Mouse (Mus musculus): ENCODE results near the gene Zfp553. TPM values are rescaled to one million over a fixed set of nuclear protein-coding genes. Genes with fewer than 3 reads are reported as not detected.
A peak's percentile ranks its signal among the peaks of the same experiment; 100 is the strongest.

Zfp553 gene
- polyA plus RNA-seq, 1 experiment from 2014 or later, result 15.7 TPM

- Histone ChIP-seq H3K4me2 (replicated peaks; ENCODE audit: low read depth, low read length) (no peak overlapping the region), H3K36me3 (ENCODE audit: insufficient read depth, low read length) (peaks cover 5% of the 10 kb centered on the region; the same call in 1 of the 2 replicates), H3K4me1 (ENCODE audit: insufficient read depth, low read depth, low read length) (no peaks in the 10 kb centered on the region), H3K27ac (ENCODE audit: low read length) (no peak overlapping the region), H3K4me3 (ENCODE audit: low read depth, low read length) (no peak overlapping the region), H3K27me3 (replicated peaks; ENCODE audit: insufficient read depth, low read length) (no peaks in the 10 kb centered on the region), H3K9ac (replicated peaks; ENCODE audit: low read depth) (no peak overlapping the region), H3K9me3 (ENCODE audit: low read length) (no peaks in the 10 kb centered on the region)
- no peak for DNase-seq (ENCODE audit: low spot score)
- TF ChIP-seq EP300 (IDR thresholded peaks at IDR 0.05), result no peak
- TF ChIP-seq CTCF (IDR thresholded peaks at IDR 0.05), result no peak
- 71% methylated on average over 17 of the region's 17 CpGs for WGBS
- no peak for ATAC-seq
Measured at GRCm38 (mm10) chr7:127188305-127189276, 44.3 kb upstream of the Zfp553 start.

GRCm38 (mm10) chr7:127190672-127191071 is 42.2 kb upstream of the Zfp553 start:
- TF ChIP-seq EP300 (IDR thresholded peaks at IDR 0.05) (no peak), CTCF (IDR thresholded peaks at IDR 0.05) (no peak)
- DNase-seq (ENCODE audit: low spot score) (no peak), ATAC-seq (no peak)
- 79% methylated on average over 6 of the region's 6 CpGs for WGBS
- no peak overlapping the region for H3K4me3 ChIP-seq (ENCODE audit: low read depth, low read length)
- no peak overlapping the region for H3K4me2 ChIP-seq (replicated peaks; ENCODE audit: low read depth, low read length)
- peaks cover 3% of the 10 kb centered on the region; the same call in 1 of the 2 replicates for H3K4me1 ChIP-seq (ENCODE audit: insufficient read depth, low read depth, low read length)
- no peaks in the 10 kb centered on the region for H3K27me3 ChIP-seq (replicated peaks; ENCODE audit: insufficient read depth, low read length)
- no peaks in the 10 kb centered on the region for H3K9me3 ChIP-seq (ENCODE audit: low read length)
- no peak overlapping the region for H3K9ac ChIP-seq (replicated peaks; ENCODE audit: low read depth)
- H3K27ac ChIP-seq (ENCODE audit: low read length), result no peak overlapping the region
- peaks cover 5% of the 10 kb centered on the region; the same call in 1 of the 2 replicates for H3K36me3 ChIP-seq (ENCODE audit: insufficient read depth, low read length)

- 90% methylated on average over 5 of the region's 5 CpGs for WGBS
- TF ChIP-seq CTCF (IDR thresholded peaks at IDR 0.05) (no peak), EP300 (IDR thresholded peaks at IDR 0.05) (no peak)
Measured at GRCm38 (mm10) chr7:127192989-127193388, 39.9 kb upstream of the Zfp553 start.

DNA sequence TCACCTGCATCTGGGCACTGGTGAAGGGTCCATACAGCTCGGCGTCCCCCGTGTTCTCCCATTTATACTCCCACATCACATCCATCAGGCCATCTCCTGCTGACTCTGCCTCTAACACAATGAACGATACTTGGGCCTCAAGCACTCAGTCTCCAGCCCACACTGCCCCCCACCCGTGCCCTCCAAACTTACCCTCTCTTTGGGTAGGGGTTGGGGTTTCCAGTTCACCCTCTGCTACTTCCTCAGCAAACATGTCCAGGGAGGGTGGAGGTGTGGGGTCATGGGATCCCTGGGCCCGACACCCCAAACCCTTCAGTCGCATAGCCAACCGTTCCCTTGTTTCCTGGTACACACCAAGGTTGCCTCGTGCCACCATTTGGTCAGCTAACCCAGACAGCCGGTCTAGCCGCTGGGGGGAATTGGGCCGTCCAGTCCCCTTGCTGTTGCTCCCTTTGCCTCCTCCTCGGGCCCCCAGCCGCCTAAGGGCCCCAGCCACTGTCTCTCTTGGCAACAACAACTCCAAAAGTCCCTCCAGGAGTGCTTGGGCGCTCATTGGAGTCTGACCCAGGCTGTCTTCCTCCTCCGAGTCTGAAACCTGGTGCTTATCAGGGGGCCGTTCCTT is 38.7 kb upstream of the Zfp553 start:
- Histone ChIP-seq H3K4me3 (ENCODE audit: low read depth, low read length) (no peak overlapping the region), H3K27ac (ENCODE audit: low read length) (no peak overlapping the region), H3K27me3 (replicated peaks; ENCODE audit: insufficient read depth, low read length) (no peaks in the 10 kb centered on the region)

More at GRCm38 (mm10) chr7:127192989-127193388, 39.9 kb upstream of the Zfp553 start:
- H3K4me1 ChIP-seq (ENCODE audit: insufficient read depth, low read depth, low read length), result peaks cover 3% of the 10 kb centered on the region; the same call in 1 of the 2 replicates
- no peak overlapping the region for H3K9ac ChIP-seq (replicated peaks; ENCODE audit: low read depth)
- no peak overlapping the region for H3K4me3 ChIP-seq (ENCODE audit: low read depth, low read length)
- H3K4me2 ChIP-seq (replicated peaks; ENCODE audit: low read depth, low read length), result no peak overlapping the region
- no peaks in the 10 kb centered on the region for H3K9me3 ChIP-seq (ENCODE audit: low read length)
- H3K36me3 ChIP-seq (ENCODE audit: insufficient read depth, low read length), result peaks cover 5% of the 10 kb centered on the region; the same call in 1 of the 2 replicates
- no peak for DNase-seq (ENCODE audit: low spot score)
- H3K27me3 ChIP-seq (replicated peaks; ENCODE audit: insufficient read depth, low read length), result no peaks in the 10 kb centered on the region
- no peak overlapping the region for H3K27ac ChIP-seq (ENCODE audit: low read length)
- ATAC-seq, result no peak

DNA sequence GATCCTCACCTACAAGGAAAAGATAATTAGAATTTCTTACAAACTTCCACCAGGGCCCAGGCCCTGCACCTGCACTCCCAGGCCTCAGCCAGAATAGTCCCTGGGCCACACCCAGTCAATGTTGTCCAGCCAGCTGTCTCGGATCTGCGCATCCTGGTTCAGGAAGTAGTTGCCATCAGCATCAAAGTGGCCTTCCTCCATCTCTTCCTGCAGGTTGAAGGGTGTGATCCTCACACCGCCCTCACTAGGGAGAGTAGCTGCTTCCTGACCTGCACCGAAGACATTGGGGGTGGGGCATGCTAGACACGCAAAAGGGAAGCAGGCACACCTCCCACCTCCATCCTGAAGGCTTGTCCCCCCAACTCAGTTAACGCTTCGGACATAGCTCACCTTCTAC is 38.2 kb upstream of the Zfp553 start:
- Histone ChIP-seq H3K36me3 (ENCODE audit: insufficient read depth, low read length) (peaks cover 22% of the 10 kb centered on the region; the same call in 1 of the 2 replicates), H3K4me2 (replicated peaks; ENCODE audit: low read depth, low read length) (peak overlapping the region; percentile 73), H3K9me3 (ENCODE audit: low read length) (no peaks in the 10 kb centered on the region), H3K9ac (replicated peaks; ENCODE audit: low read depth) (0 out of 2 replicates have a peak overlapping the region, but pooled peaks have one; percentile 1), H3K27ac (ENCODE audit: low read length) (no peak overlapping the region), H3K4me3 (ENCODE audit: low read depth, low read length) (no peak overlapping the region), H3K4me1 (ENCODE audit: insufficient read depth, low read depth, low read length) (peaks cover 3% of the 10 kb centered on the region; the same call in 1 of the 2 replicates), H3K27me3 (replicated peaks; ENCODE audit: insufficient read depth, low read length) (no peaks in the 10 kb centered on the region)
- no peak for TF ChIP-seq CTCF (IDR thresholded peaks at IDR 0.05)
- TF ChIP-seq EP300 (IDR thresholded peaks at IDR 0.05), result no peak
- ATAC-seq (no peak), DNase-seq (ENCODE audit: low spot score) (no peak)
- 47% methylated on average over 7 of the region's 7 CpGs for WGBS

More for the DNA sequence above, 38.7 kb upstream of the Zfp553 start:
- no peak for TF ChIP-seq CTCF (IDR thresholded peaks at IDR 0.05)
- TF ChIP-seq EP300 (IDR thresholded peaks at IDR 0.05), result no peak
- WGBS, result 88% methylated on average over 17 of the region's 17 CpGs
- Histone ChIP-seq H3K9me3 (ENCODE audit: low read length) (no peaks in the 10 kb centered on the region), H3K9ac (replicated peaks; ENCODE audit: low read depth) (0 out of 2 replicates have a peak overlapping the region, but pooled peaks have one; percentile 1), H3K4me2 (replicated peaks; ENCODE audit: low read depth, low read length) (no peak overlapping the region), H3K4me1 (ENCODE audit: insufficient read depth, low read depth, low read length) (peaks cover 3% of the 10 kb centered on the region; the same call in 1 of the 2 replicates), H3K36me3 (ENCODE audit: insufficient read depth, low read length) (peaks cover 17% of the 10 kb centered on the region; the same call in 1 of the 2 replicates)
- ATAC-seq (no peak), DNase-seq (ENCODE audit: low spot score) (no peak)
